Mouse (Mus musculus) C2C12 (cell line): ENCODE results near the gene Nr4a1. TPM values are rescaled to one million over a fixed set of nuclear protein-coding genes. Genes with fewer than 3 reads are reported as not detected.

Experiments
- H3K27me3 ChIP-seq: one replicate; pipeline ENCODE4 v1.6.1; 2011; ENCODE audit not compliant: control insufficient read depth, insufficient read depth, insufficient read length
- H3K36me3 ChIP-seq: one replicate; pipeline ENCODE4 v1.6.1; 2011; ENCODE audit not compliant: control insufficient read depth, insufficient read depth
- H3K4me3 ChIP-seq: one replicate; pipeline ENCODE4 v1.5.1; 2011; ENCODE audit warnings: mild to moderate bottlenecking, control low read depth; ENCODE audit not compliant: poor library complexity, insufficient read depth, severe bottlenecking
- H3K79me2 ChIP-seq: one replicate; pipeline ENCODE4 v1.6.1; 2011; ENCODE audit not compliant: control insufficient read depth, insufficient read depth
- H3K79me3 ChIP-seq: one replicate; pipeline ENCODE4 v1.6.1; 2011; ENCODE audit warnings: low read depth, control low read depth
- H3ac ChIP-seq: one replicate; pipeline ENCODE3; 2011; ENCODE audit warnings: low read depth; ENCODE audit not compliant: control insufficient read depth, insufficient read length
- CEBPB ChIP-seq: IDR thresholded peaks from one replicate; pipeline ENCODE4 v1.6.1; 2011; ENCODE audit warnings: low read depth, mild to moderate bottlenecking, control low read depth, moderate library complexity
- CTCF ChIP-seq: IDR thresholded peaks from one replicate; pipeline ENCODE4 v1.5.1; 2011; ENCODE audit not compliant: control insufficient read depth, insufficient read depth, insufficient read length
- FOSL1 ChIP-seq: IDR thresholded peaks from one replicate; pipeline ENCODE4 v1.8.0; 2011; ENCODE audit warnings: mild to moderate bottlenecking, low read length; ENCODE audit not compliant: poor library complexity, insufficient read depth, severe bottlenecking
- MAX ChIP-seq: IDR thresholded peaks from one replicate; pipeline ENCODE4 v1.6.1; 2011; ENCODE audit warnings: mild to moderate bottlenecking, control low read depth
- MYOD1 ChIP-seq: IDR thresholded peaks from one replicate; pipeline ENCODE4 v1.6.1; 2011; ENCODE audit warnings: low read depth; ENCODE audit not compliant: control insufficient read depth, insufficient read length
- MYOG ChIP-seq: IDR thresholded peaks from one replicate; pipeline ENCODE4 v1.6.1; 2011; ENCODE audit not compliant: control insufficient read depth, insufficient read length; ENCODE audit errors: extremely low read depth
- USF1 ChIP-seq: IDR thresholded peaks from one replicate; pipeline ENCODE4 v1.6.1; 2011; ENCODE audit warnings: low read depth, mild to moderate bottlenecking, control low read depth, moderate library complexity
- polyA plus RNA-seq: library from polyadenylated mRNA; unstranded; fragments of >200 nt; fragmentation: generic; extraction: Trizol; gene quantifications from one replicate; pipeline ENCODE4 v1.2.1, GENCODE M21; 2012; ENCODE audit warnings: missing spikeins

Gene Nr4a1
- polyA plus RNA-seq, 1 experiment = 8.1 TPM

DNA sequence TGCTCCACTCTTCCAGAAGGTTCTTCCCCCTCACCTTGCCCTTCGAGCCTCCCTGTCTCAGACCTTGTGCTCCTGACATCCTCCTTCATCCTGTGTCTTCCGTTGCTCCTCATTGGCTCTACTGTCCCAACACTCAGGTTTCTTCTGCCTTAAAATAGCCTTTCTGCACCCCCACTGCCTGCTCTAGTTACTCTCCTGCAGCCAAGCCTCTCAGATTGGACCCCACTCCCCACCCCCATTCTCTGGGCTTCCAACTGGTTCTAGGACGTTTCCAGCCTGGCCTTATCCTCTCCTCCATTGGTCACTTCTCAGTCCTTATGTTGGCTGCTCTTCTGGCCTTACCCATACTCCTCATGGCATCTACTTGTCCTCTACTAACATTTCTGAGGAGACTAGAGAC, 48.1 kb downstream of the Nr4a1 start:
- Histone ChIP-seq H3K36me3 (no peaks in the 10 kb centered on the region), H3ac (no peak overlapping the region)
- TF ChIP-seq USF1 = no peak
- TF ChIP-seq MYOG = no peak
- no peak for TF ChIP-seq CEBPB

DNA sequence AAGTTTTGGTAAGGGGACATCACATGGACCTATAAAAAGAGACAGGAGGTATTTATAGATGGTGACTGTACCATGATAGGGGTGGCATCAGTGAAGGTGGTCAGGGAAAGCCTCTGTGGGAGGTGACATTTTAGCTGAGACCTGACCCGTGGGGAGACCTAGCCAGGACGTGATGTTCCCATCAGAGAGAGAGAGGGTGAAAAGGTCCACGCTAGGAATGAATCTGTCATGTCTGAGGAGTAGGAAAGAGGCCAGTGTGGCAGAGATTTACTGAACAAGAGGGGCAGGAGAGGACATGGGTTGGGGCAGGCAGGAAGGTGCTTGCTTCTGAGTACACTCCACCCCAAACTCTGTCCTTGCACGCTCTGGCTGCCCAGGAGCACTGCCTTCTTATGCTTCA, 49.8 kb downstream of the Nr4a1 start:
- Histone ChIP-seq H3K27me3 (peaks cover 12% of the 10 kb centered on the region), H3K36me3 (no peaks in the 10 kb centered on the region), H3ac (no peak overlapping the region), H3K4me3 (no peak overlapping the region), H3K79me2 (no peaks in the 10 kb centered on the region), H3K79me3 (no peaks in the 10 kb centered on the region)
- no peak for TF ChIP-seq FOSL1
- no peak for TF ChIP-seq MYOG
- no peak for TF ChIP-seq MAX
- TF ChIP-seq CTCF = no peak
- no peak for TF ChIP-seq USF1
- TF ChIP-seq CEBPB = no peak
- TF ChIP-seq MYOD1 = no peak

More for the DNA sequence above, 48.1 kb downstream of the Nr4a1 start:
- Histone ChIP-seq H3K4me3 (no peak overlapping the region), H3K27me3 (peaks cover 7% of the 10 kb centered on the region), H3K79me2 (no peaks in the 10 kb centered on the region), H3K79me3 (no peaks in the 10 kb centered on the region)

DNA sequence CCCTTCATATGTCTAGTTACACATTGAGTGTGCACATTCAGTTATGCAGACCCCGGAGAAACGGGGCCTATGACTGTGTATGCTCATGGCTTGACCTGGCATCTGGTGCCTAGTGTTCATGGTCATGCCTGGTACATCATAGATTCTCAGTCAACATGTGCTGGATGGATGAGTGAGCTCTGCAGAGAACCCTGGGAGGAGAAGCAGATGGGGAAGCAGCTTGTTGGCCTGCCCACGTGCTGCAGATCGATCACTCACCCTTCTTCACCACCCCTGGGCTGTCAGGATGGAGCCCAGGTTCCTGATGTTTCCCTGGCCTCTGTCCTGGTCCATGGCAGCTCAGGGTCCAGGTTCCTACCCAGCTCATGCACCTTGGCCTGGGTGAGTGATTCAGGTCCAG, 52.4 kb downstream of the Nr4a1 start:
- Histone ChIP-seq H3K27me3 (peaks cover 12% of the 10 kb centered on the region), H3K36me3 (no peaks in the 10 kb centered on the region), H3K4me3 (no peak overlapping the region), H3ac (no peak overlapping the region), H3K79me2 (no peaks in the 10 kb centered on the region), H3K79me3 (no peaks in the 10 kb centered on the region)
- TF ChIP-seq CEBPB (no peak), MYOG (no peak), FOSL1 (no peak), USF1 (no peak), MYOD1 (no peak), CTCF (no peak), MAX (no peak)

DNA sequence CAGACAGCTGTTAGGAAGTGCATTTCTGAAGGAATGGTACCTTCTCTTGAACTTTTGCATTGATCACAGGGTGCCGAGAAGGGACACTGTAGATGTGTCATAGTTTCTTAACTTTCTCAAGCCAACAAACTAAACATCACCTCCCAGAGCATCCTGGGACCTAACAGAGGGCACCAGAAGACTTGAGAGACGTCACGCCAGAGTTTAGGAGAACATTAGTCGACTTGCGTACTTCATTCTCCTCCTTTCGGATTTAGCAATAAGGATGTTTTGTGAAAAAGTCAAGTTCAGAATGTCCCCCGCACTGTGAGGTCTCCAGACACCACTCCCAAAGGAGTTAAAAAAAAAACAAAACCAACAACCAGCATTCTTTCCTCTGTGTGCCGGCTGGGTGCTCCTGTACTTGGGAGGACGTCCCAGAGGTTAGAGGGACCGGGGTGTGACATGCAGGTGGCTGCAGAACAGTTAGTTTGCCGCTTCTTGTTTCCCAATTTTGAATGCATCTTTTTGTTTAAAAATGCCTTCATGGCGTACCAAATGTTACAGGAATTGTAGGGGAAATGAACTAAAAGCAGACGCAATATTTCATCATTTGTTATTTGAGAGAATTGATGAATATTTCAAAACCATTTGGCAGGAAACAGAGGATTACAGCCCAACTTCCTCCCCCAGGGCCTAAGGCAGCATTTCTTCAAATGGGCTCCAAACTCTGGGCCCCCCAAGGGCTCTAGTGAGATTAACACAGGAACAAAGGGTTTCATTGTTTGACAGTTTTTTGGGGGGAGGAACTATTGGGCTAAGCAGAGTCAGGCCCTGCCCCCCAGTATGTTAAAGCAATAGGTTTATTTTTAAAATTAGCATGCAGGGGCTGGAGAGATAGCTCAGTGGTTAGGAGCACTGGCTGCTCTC, 54.6 kb downstream of the Nr4a1 start:
- TF ChIP-seq MYOG = no peak
- TF ChIP-seq MAX = no peak
- TF ChIP-seq USF1 = no peak
- peaks cover 12% of the 10 kb centered on the region for H3K27me3 ChIP-seq
- H3ac ChIP-seq = no peak overlapping the region
- H3K79me3 ChIP-seq = no peaks in the 10 kb centered on the region
- H3K79me2 ChIP-seq = no peaks in the 10 kb centered on the region
- no peaks in the 10 kb centered on the region for H3K36me3 ChIP-seq
- H3K4me3 ChIP-seq = no peak overlapping the region

DNA sequence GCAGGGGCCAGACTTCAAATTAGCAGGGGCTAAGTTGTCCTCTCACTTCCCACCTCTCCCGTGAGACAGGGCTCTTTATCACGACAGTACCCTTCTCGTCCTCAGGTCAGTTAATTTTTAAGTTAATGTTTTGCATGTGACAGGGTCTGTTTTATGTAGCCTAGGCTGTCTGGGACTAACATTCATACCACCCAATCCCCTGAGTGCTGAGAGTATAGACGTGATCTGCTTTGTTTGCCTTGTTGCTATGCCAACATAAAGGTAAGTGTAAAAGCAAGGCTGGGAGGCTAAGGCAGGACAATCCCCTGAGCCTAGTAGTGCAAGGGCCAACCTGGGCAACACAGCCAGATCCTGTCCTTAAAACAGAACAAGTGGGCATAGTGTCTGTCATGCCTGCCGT, 55.4 kb downstream of the Nr4a1 start:
- Histone ChIP-seq H3K79me3 (no peaks in the 10 kb centered on the region), H3K27me3 (peaks cover 12% of the 10 kb centered on the region), H3K4me3 (no peak overlapping the region), H3K79me2 (no peaks in the 10 kb centered on the region), H3ac (no peak overlapping the region), H3K36me3 (no peaks in the 10 kb centered on the region)
- TF ChIP-seq USF1 (no peak), CEBPB (no peak), MYOD1 (no peak), MAX (no peak), MYOG (no peak), CTCF (no peak), FOSL1 (no peak)

DNA sequence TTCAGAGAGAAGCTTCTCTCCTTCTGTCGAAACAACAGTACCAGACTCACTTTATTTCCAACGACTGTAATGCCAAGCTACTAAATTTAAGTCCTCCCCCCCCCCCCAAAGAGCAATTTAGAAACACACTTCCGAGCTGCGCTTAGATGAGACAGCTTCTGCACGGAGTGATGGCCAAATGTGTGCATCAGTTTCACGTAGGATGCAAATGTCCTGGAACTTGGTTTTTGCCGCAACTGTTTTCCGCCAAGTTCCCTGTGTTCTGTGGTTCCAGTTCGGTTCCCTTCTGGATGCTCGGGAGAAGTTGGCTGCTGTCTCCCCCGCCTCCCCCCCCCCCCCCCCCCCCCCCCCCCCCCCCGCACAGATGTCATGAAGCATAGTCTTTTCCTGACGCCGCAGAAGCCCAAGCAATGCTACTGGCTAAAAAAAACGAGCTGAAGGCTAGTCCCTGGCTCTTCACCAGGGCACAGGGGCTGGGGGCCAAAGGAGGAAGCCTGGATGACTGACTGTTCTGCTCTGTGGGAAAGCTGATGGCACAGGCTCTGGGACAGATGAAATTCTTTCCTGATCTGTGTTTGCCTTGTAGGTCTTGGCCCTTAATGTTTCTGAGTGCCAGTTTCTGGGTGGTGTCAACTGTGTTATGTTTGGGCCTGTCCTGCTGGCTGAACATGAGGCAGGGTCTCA, 57.2 kb downstream of the Nr4a1 start:
- Histone ChIP-seq H3K79me3 (no peaks in the 10 kb centered on the region), H3K36me3 (no peaks in the 10 kb centered on the region), H3K79me2 (no peaks in the 10 kb centered on the region), H3K27me3 (peaks cover 12% of the 10 kb centered on the region), H3ac (no peak overlapping the region), H3K4me3 (no peak overlapping the region)
- TF ChIP-seq USF1 = no peak
- no peak for TF ChIP-seq MAX
- TF ChIP-seq FOSL1 = no peak
